Mouse (Mus musculus): ENCODE measurements around the gene Tmem104. TPM values are rescaled to one million over a fixed set of nuclear protein-coding genes. Genes with fewer than 3 reads are reported as not detected.

Tmem104 gene
- polyA plus RNA-seq, 1 experiment = 15.5 TPM

DNA sequence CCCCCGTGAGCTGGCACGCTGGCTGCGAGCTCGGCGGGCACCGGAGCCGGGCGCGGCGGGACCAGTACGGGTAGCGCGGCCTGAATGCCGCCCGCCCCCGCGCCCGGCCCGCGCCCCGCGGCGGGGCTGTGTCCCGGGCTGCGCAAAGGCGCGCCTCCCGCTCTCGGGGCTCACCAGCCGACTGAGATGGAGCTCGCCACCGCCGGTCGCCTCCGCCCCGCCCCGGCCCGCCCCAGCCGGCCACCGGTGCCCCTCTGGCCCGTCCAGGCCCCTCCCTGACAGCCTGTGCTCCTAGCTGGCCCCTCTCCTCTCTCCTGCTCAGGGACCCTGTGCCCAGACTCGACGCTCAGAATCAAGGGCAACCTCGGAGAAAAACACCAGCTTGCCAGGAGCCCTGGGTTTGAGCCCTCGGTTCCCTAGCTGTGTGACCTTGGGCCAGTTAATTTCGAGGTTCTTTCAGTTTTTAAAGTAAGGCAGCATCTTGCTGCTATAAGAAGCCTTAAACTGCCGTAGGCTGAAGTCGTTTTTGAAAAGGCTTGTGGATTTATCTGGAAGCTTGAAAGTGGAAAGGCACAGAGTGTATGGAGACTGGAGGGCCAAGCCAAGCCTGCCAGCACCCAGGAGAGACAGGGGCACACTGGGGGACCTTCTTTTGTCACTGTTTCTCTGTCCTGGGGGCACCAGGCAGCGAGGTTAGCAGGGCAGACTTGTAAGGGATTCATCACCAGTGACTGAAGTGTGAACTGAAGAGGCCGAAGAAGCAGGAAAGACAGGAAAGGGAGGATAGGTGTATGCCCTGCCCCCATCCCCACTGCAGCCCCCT is 80.0 kb downstream of the Tmem104 start, which contains the start of gene Grin2c:
TSS of gene Grin2c (minus strand) at position 183 of the 823 bp plus-strand sequence.
- no peak within 1 kb of the TSS for H3ac ChIP-seq (ENCODE audit: control insufficient read depth, insufficient read length)
- H3K4me2 ChIP-seq (ENCODE audit: low read depth) = no peak within 1 kb of the TSS
- H3K79me2 ChIP-seq (ENCODE audit: control insufficient read depth, insufficient read depth) = no peaks in the 10 kb centered on the region
- no peaks in the 10 kb centered on the region for H3K36me3 ChIP-seq (ENCODE audit: control insufficient read depth, insufficient read depth)
- H3K27me3 ChIP-seq (ENCODE audit: control insufficient read depth, insufficient read depth, insufficient read length) = peaks cover 48% of the 10 kb centered on the region
- TF ChIP-seq REST (IDR thresholded peaks at IDR 0.05; ENCODE audit: insufficient read depth, insufficient read length) (no peak), MAX (IDR thresholded peaks at IDR 0.05; ENCODE audit: low read depth) (no peak), MYOD1 (IDR thresholded peaks at IDR 0.05; ENCODE audit: control insufficient read depth in 1 of 3, insufficient read length in 2 of 3, low read depth in 2 of 3) (no peak), MYOG (IDR thresholded peaks at IDR 0.05; ENCODE audit: control insufficient read depth in 1 of 3, insufficient read depth in 1 of 3, insufficient read length in 2 of 3, low read depth in 2 of 3) (no peak), E2F4 (IDR thresholded peaks at IDR 0.05; ENCODE audit: insufficient read depth) (no peak), POLR2A (IDR thresholded peaks at IDR 0.05; ENCODE audit: insufficient read length, low read depth) (no peak), TCF3 (IDR thresholded peaks at IDR 0.05; ENCODE audit: insufficient read length, low read depth) (no peak), SRF (IDR thresholded peaks at IDR 0.05; ENCODE audit: control insufficient read depth, insufficient read length, low read depth) (no peak), USF1 (IDR thresholded peaks at IDR 0.05; ENCODE audit: low read depth) (no peak), POLR2AphosphoS2 (IDR thresholded peaks at IDR 0.05; ENCODE audit: insufficient read length, low read depth) (no peak), CEBPB (IDR thresholded peaks at IDR 0.05; ENCODE audit: insufficient read depth, poor library complexity, severe bottlenecking) (no peak), TCF12 (IDR thresholded peaks at IDR 0.05; ENCODE audit: insufficient read depth, poor library complexity, severe bottlenecking) (no peak)
- no peak within 1 kb of the TSS for H3K4me3 ChIP-seq

DNA sequence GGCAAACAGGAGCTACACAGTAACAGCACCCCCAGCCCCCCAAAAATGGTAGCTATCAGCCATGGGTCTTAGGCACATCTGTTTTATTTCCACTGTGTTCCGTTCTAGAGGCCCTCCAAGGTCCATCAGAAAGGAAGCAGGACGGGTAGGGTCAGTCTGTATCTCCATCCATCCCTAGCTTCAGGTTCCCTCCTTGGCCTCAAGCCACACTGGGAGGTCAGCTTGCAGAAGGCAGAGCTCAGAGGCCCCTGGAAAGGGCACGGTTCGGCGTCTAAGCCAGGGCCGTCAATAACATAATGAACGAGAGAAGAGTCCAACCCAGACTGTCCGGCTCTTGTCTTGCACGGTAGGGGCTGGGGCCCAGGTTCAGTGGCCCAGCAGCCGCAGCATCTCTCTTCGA is 80.7 kb downstream of the Tmem104 start:
- H3K4me3 ChIP-seq = no peak overlapping the region
- no peak for TF ChIP-seq REST (IDR thresholded peaks at IDR 0.05; ENCODE audit: insufficient read depth, insufficient read length)
- TF ChIP-seq POLR2AphosphoS2 (IDR thresholded peaks at IDR 0.05; ENCODE audit: insufficient read length, low read depth) = no peak
- no peak for TF ChIP-seq TCF12 (IDR thresholded peaks at IDR 0.05; ENCODE audit: insufficient read depth, poor library complexity, severe bottlenecking)
- no peaks in the 10 kb centered on the region for H3K36me3 ChIP-seq (ENCODE audit: control insufficient read depth, insufficient read depth)
- no peak overlapping the region for H3ac ChIP-seq (ENCODE audit: control insufficient read depth, insufficient read length)
- H3K27me3 ChIP-seq (ENCODE audit: control insufficient read depth, insufficient read depth, insufficient read length) = peaks cover 41% of the 10 kb centered on the region
- H3K79me2 ChIP-seq (ENCODE audit: control insufficient read depth, insufficient read depth) = no peaks in the 10 kb centered on the region
- H3K4me2 ChIP-seq (ENCODE audit: low read depth) = no peak overlapping the region

DNA sequence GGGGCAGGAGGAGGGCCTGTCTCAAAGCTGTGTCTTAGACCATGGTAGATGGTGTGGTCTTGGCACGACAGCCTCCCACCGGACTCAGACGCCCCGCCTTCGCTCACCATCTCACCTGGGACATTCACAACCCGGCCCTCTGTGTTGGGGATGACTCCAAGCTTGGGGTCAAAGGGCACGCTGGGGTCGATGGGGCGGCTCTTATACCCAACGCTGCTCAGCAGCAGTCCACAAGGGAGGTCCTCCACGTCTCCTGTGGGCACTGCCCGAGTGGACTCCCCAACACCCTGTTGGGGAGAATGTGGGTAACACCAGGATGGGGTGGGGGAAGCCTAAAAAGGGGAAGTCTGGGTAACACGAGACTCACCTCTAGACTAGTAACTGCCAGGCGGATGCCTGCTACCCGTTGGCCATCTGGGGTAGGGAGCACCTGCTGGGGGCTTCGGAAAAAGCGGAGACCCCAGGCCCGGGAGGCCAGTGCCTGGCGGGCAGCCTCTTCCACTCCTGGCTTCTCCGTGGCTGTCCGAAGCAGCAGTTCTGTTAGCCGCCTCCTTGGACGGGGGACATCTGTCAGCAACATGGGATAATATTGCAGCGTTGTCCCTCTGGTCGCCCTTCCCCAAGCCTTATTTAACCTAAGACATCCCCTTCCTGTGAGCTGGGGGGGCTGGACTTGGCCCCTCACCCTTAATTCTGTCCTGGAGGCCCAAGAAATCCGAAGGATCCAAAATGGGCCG is 82.2 kb downstream of the Tmem104 start:
- H3K36me3 ChIP-seq (ENCODE audit: control insufficient read depth, insufficient read depth) = no peaks in the 10 kb centered on the region
- no peaks in the 10 kb centered on the region for H3K79me2 ChIP-seq (ENCODE audit: control insufficient read depth, insufficient read depth)
- peaks cover 29% of the 10 kb centered on the region for H3K27me3 ChIP-seq (ENCODE audit: control insufficient read depth, insufficient read depth, insufficient read length)
- no peak overlapping the region for H3ac ChIP-seq (ENCODE audit: control insufficient read depth, insufficient read length)
- no peak overlapping the region for H3K4me2 ChIP-seq (ENCODE audit: low read depth)
- no peak overlapping the region for H3K4me3 ChIP-seq
- TF ChIP-seq MYOD1 (IDR thresholded peaks at IDR 0.05; ENCODE audit: control insufficient read depth in 1 of 3, insufficient read length in 2 of 3, low read depth in 2 of 3) = no peak
- TF ChIP-seq MYOG (IDR thresholded peaks at IDR 0.05; ENCODE audit: control insufficient read depth in 1 of 3, insufficient read depth in 1 of 3, insufficient read length in 2 of 3, low read depth in 2 of 3) = no peak
- no peak for TF ChIP-seq TCF3 (IDR thresholded peaks at IDR 0.05; ENCODE audit: insufficient read length, low read depth)
- no peak for TF ChIP-seq E2F4 (IDR thresholded peaks at IDR 0.05; ENCODE audit: insufficient read depth)
- TF ChIP-seq TCF12 (IDR thresholded peaks at IDR 0.05; ENCODE audit: insufficient read depth, poor library complexity, severe bottlenecking) = no peak
- TF ChIP-seq MAX (IDR thresholded peaks at IDR 0.05; ENCODE audit: low read depth) = no peak
- no peak for TF ChIP-seq USF1 (IDR thresholded peaks at IDR 0.05; ENCODE audit: low read depth)
- no peak for TF ChIP-seq POLR2AphosphoS2 (IDR thresholded peaks at IDR 0.05; ENCODE audit: insufficient read length, low read depth)
- no peak for TF ChIP-seq POLR2A (IDR thresholded peaks at IDR 0.05; ENCODE audit: insufficient read length, low read depth)
- no peak for TF ChIP-seq SRF (IDR thresholded peaks at IDR 0.05; ENCODE audit: control insufficient read depth, insufficient read length, low read depth)
- no peak for TF ChIP-seq CEBPB (IDR thresholded peaks at IDR 0.05; ENCODE audit: insufficient read depth, poor library complexity, severe bottlenecking)
- TF ChIP-seq REST (IDR thresholded peaks at IDR 0.05; ENCODE audit: insufficient read depth, insufficient read length) = no peak

DNA sequence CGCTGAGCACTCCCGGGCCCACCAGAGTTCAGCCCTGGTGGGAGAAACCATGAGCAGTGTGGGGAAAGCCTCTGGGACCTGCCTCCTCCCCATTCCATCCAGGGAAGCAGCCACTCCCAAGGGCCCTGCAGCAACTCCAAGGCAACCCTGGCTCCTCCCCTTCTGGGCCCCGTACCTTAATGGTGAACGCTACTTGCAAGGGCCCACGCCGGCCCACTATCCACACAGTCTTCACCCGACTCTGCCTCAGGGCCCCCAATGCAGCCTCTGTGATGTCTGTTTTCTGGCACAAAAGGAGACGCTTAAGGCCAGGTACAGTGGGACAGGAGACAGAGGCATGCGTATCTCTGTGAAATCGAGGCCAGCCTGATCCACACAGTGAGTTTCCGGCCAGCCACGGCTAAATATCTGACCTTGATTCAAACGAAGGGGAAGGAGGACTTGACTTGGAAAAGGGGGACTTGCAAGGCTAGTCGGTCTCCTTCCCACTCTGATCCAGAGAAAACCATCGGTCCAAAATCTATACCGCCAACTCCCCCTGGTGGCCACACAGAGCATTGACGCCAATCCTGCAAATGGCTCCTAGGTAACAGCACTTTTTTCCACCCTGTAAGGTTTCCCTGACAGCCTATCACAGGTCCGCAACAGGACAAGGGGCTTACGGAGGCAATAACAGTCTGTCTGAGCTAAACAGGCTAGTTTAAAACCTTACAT is 83.0 kb downstream of the Tmem104 start:
- no peak overlapping the region for H3K4me2 ChIP-seq (ENCODE audit: low read depth)
- TF ChIP-seq MAX (IDR thresholded peaks at IDR 0.05; ENCODE audit: low read depth) = no peak
- no peak for TF ChIP-seq REST (IDR thresholded peaks at IDR 0.05; ENCODE audit: insufficient read depth, insufficient read length)
- no peak for TF ChIP-seq MYOG (IDR thresholded peaks at IDR 0.05; ENCODE audit: control insufficient read depth in 1 of 3, insufficient read depth in 1 of 3, insufficient read length in 2 of 3, low read depth in 2 of 3)
- no peak for TF ChIP-seq TCF12 (IDR thresholded peaks at IDR 0.05; ENCODE audit: insufficient read depth, poor library complexity, severe bottlenecking)
- TF ChIP-seq POLR2AphosphoS2 (IDR thresholded peaks at IDR 0.05; ENCODE audit: insufficient read length, low read depth) = no peak
- no peak for TF ChIP-seq CEBPB (IDR thresholded peaks at IDR 0.05; ENCODE audit: insufficient read depth, poor library complexity, severe bottlenecking)
- TF ChIP-seq SRF (IDR thresholded peaks at IDR 0.05; ENCODE audit: control insufficient read depth, insufficient read length, low read depth) = no peak
- no peak for TF ChIP-seq E2F4 (IDR thresholded peaks at IDR 0.05; ENCODE audit: insufficient read depth)
- no peak overlapping the region for H3ac ChIP-seq (ENCODE audit: control insufficient read depth, insufficient read length)
- peaks cover 21% of the 10 kb centered on the region for H3K27me3 ChIP-seq (ENCODE audit: control insufficient read depth, insufficient read depth, insufficient read length)
- no peaks in the 10 kb centered on the region for H3K36me3 ChIP-seq (ENCODE audit: control insufficient read depth, insufficient read depth)
- no peak overlapping the region for H3K4me3 ChIP-seq
- H3K79me2 ChIP-seq (ENCODE audit: control insufficient read depth, insufficient read depth) = no peaks in the 10 kb centered on the region

Data from myocyte (in vitro differentiated cells).